Mouse (Mus musculus) spleen, adult 2 months (tissue): ENCODE results near the gene Ubr3.

Source experiments
- CTCF ChIP-seq: fragments of 200-500 bp; IDR thresholded peaks from 2 replicates; pipeline ENCODE4 v1.5.1; 2011; ENCODE audit warnings: mild to moderate bottlenecking, inconsistent platforms; ENCODE audit not compliant: insufficient read depth, insufficient read length, insufficient replicate concordance; ENCODE audit errors: extremely low read depth
- POLR2A ChIP-seq: fragments of 200-500 bp; IDR thresholded peaks from 2 replicates; pipeline ENCODE4 v1.6.1; 2011; ENCODE audit warnings: low read depth, low read length, inconsistent platforms

DNA sequence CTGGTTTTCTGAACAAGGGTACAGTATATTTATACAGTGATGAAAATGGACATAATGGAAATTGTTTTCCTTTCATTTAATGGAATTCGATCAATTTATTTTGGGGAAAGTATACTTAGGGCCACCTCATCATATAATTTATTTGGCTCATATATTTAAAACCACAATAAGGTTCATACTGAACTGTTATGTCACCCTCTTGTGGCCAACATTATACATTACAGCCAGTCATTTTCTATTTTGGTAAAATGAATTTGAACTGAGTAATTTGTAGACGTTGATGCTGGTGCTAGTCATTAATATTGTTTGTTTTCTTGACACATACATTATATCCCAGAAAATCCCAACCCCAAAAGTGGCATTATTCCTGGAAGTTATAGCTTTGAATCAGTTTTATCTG, 58.6 kb downstream of the Ubr3 start:
- no peak for TF ChIP-seq CTCF
- no peak for TF ChIP-seq POLR2A
